Mouse (Mus musculus) embryonic facial prominence, embryonic 10.5 days (tissue): ENCODE data around the gene Ccdc148. TPM values are rescaled to one million over a fixed set of nuclear protein-coding genes. Genes with fewer than 3 reads are reported as not detected.

Source experiments
- DNase-seq: peaks from one replicate; pipeline ENCODE4 v3.0.0-alpha.2; 2017; ENCODE audit warnings: low spot score
- H3K27ac ChIP-seq: fragments of 300-500 bp; sonication (generic); replicated peaks from 2 replicates; pipeline ENCODE4 v1.5.1; 2016; ENCODE audit warnings: mild to moderate bottlenecking
- H3K27me3 ChIP-seq: fragments of 300-500 bp; sonication (generic); replicated peaks from 2 replicates; pipeline ENCODE4 v1.6.1; 2016; ENCODE audit warnings: low read depth, mild to moderate bottlenecking; ENCODE audit not compliant: poor library complexity, severe bottlenecking
- H3K36me3 ChIP-seq: fragments of 300-500 bp; sonication (generic); replicated peaks from 2 replicates; pipeline ENCODE4 v1.6.1; 2016; ENCODE audit warnings: mild to moderate bottlenecking, moderate library complexity
- H3K4me1 ChIP-seq: fragments of 300-500 bp; sonication (generic); 2 replicates; pipeline ENCODE4 v1.6.1; 2016
- H3K4me3 ChIP-seq: fragments of 300-500 bp; sonication (generic); 2 replicates; pipeline ENCODE4 v1.5.1; 2016; ENCODE audit warnings: mild to moderate bottlenecking, moderate library complexity
- H3K9me3 ChIP-seq: fragments of 300-500 bp; sonication (generic); 2 replicates; pipeline ENCODE4 v1.6.1; 2016; ENCODE audit warnings: mild to moderate bottlenecking
- WGBS: fragments of 180-500 bp; shearing (Covaris S2); methylation state at CpG from one replicate; pipeline ENCODE4 v1.1.7; 2016; 5-methylcytosine and 5-hydroxymethylcytosine counted together
- polyA plus RNA-seq: library from polyadenylated mRNA; unstranded; fragments of >200 nt; fragmentation: Nextera tagmentation; extraction: Ambion mirVana; gene quantifications from 2 replicates; pipeline ENCODE4 v1.2.1, GENCODE M21; 2016

The Ccdc148 gene
- polyA plus RNA-seq, 1 experiment from 2014 or later: 0.87 TPM

- Histone ChIP-seq H3K4me3 (no peak overlapping the region), H3K4me1 (no peaks in the 10 kb centered on the region), H3K27me3 (no peaks in the 10 kb centered on the region), H3K36me3 (no peaks in the 10 kb centered on the region), H3K27ac (no peak overlapping the region), H3K9me3 (no peaks in the 10 kb centered on the region)
- 87% methylated on average over 4 of the region's 4 CpGs for WGBS
- no peak for DNase-seq
These were observed 219.1 kb downstream of the Ccdc148 start for GRCm38 (mm10) chr2:58941361-58941760.

GRCm38 (mm10) chr2:58925551-58925950, 234.9 kb downstream of the Ccdc148 start:
- Histone ChIP-seq H3K9me3 (0 out of 2 replicates have a peak, but pooled peaks cover 3% of the 10 kb centered on the region), H3K27ac (no peak overlapping the region), H3K36me3 (no peaks in the 10 kb centered on the region), H3K4me3 (no peak overlapping the region), H3K4me1 (peaks cover 2% of the 10 kb centered on the region; the same call in 1 of the 2 replicates), H3K27me3 (no peaks in the 10 kb centered on the region)
- WGBS: 96% methylated on average over 2 of the region's 2 CpGs
- DNase-seq: no peak

- DNase-seq: no peak
- H3K9me3 ChIP-seq: no peaks in the 10 kb centered on the region
- WGBS: 47% methylated on average over 4 of the region's 4 CpGs
These were observed 242.1 kb downstream of the Ccdc148 start for GRCm38 (mm10) chr2:58918351-58918750.

GRCm38 (mm10) chr2:58912339-58912738, 248.1 kb downstream of the Ccdc148 start:
- Histone ChIP-seq H3K9me3 (no peaks in the 10 kb centered on the region), H3K4me3 (no peak overlapping the region), H3K4me1 (peaks cover under 1% of the 10 kb centered on the region), H3K36me3 (no peaks in the 10 kb centered on the region), H3K27me3 (no peaks in the 10 kb centered on the region), H3K27ac (no peak overlapping the region)
- 94% methylated on average over 9 of the region's 9 CpGs for WGBS
- no peak for DNase-seq

More at GRCm38 (mm10) chr2:58918351-58918750, 242.1 kb downstream of the Ccdc148 start:
- no peak overlapping the region for H3K4me3 ChIP-seq
- no peak overlapping the region for H3K27ac ChIP-seq
- H3K4me1 ChIP-seq: no peaks in the 10 kb centered on the region
- H3K27me3 ChIP-seq: no peaks in the 10 kb centered on the region
- no peaks in the 10 kb centered on the region for H3K36me3 ChIP-seq

DNA sequence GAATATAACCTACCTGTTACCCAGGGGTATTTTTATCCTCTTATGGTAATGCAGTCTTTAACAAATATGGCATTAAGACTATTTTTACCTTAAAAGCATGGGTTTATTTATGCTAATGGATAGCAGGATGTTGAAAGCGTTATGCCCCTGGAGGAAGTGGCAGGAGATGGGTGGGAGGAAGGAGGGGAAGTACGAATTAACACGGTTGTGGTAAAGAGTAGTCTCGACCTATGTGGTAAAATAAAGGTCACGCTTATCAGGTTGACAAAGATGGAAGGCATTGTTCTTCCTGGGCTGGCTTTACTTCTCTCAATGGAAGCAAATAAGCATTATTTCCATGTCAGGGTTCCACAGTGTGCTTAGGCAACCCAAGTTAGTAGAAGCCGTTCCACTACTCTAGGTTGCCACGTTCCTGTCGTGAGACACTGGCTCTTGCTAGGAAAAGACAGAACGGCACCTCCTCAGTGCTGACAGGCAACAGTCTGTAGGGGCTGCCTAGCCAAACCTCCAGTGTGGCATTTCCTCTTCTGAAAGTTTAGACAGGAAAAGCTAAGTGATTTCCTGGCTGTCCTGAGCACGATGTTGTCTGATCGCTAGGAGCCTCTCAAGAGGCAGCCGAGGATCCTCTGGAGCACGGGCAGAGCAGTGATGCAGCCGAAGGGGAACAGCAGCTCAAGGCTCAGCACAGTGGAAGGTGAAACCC, 253.5 kb downstream of the Ccdc148 start:
- WGBS: 53% methylated on average over 14 of the region's 14 CpGs
- DNase-seq: peak; percentile 11
- Histone ChIP-seq H3K9me3 (no peaks in the 10 kb centered on the region), H3K27me3 (no peaks in the 10 kb centered on the region), H3K4me1 (peaks cover 25% of the 10 kb centered on the region), H3K36me3 (no peaks in the 10 kb centered on the region), H3K27ac (0 out of 2 replicates have a peak overlapping the region, but pooled peaks have one; percentile 3), H3K4me3 (no peak overlapping the region)

- DNase-seq: no peak
- no peak overlapping the region for H3K27ac ChIP-seq
- H3K4me3 ChIP-seq: no peak overlapping the region
- no peaks in the 10 kb centered on the region for H3K27me3 ChIP-seq
- no peaks in the 10 kb centered on the region for H3K9me3 ChIP-seq
- no peaks in the 10 kb centered on the region for H3K36me3 ChIP-seq
- H3K4me1 ChIP-seq: peaks cover 25% of the 10 kb centered on the region
- WGBS: 50% methylated on average over 4 of the region's 4 CpGs
These were observed 255.4 kb downstream of the Ccdc148 start for GRCm38 (mm10) chr2:58905057-58905456.

GRCm38 (mm10) chr2:58879876-58880275, 280.6 kb downstream of the Ccdc148 start:
- no peaks in the 10 kb centered on the region for H3K36me3 ChIP-seq
- no peak overlapping the region for H3K27ac ChIP-seq
- no peak overlapping the region for H3K4me3 ChIP-seq
- H3K27me3 ChIP-seq: no peaks in the 10 kb centered on the region
- H3K9me3 ChIP-seq: no peaks in the 10 kb centered on the region
- WGBS: 54% methylated on average over 3 of the region's 3 CpGs
- H3K4me1 ChIP-seq: no peaks in the 10 kb centered on the region
- DNase-seq: no peak

DNA sequence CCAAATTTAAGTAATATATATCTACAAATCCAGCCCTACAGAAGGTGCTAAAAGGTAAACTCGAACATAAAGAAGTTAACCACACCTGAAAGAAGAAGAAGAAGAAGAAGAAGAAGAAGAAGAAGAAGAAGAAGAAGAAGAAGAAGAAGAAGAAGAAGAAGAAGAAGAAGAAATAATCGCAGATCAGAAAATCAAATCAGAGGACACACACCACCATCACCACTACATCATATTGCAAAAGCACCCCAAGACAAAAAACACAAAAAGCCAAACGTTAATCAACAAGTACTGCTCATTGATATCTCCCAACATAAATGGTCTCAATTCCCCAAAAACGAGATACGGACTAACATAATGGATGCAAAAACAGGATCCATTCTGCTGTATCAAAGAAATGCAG, 301.3 kb downstream of the Ccdc148 start, which contains the start of gene Gm11099:
Gm11099 (plus strand) TSS at position 301 of the 400 bp plus-strand sequence.
- Histone ChIP-seq H3K36me3 (no peaks in the 10 kb centered on the region), H3K27me3 (no peaks in the 10 kb centered on the region), H3K27ac (no peak within 1 kb of the TSS), H3K4me1 (no peaks in the 10 kb centered on the region), H3K9me3 (no peaks in the 10 kb centered on the region), H3K4me3 (no peak within 1 kb of the TSS)
- WGBS: 88% methylated on average over 5 of the region's 5 CpGs
- no peak for DNase-seq

DNA sequence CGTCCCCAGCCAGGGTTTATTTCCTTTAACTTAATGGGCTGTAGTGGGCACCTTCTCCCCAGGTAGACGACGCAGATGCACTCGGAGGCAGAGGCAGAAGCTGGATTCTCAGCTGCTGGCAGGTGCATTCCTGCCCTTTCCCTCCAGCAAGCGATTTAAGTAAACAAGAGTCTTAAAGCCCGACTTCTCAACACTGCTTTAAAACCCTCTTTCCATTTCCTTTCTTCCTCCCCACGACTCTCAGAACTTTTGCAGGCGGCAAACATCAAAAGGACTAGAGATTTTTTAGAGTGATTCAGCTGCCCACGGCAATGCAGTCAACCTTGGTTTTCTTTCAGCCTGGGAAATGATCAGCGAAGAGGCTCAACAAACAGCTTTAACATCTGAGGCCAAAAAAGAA, 316.0 kb downstream of the Ccdc148 start:
- DNase-seq: no peak

DNA sequence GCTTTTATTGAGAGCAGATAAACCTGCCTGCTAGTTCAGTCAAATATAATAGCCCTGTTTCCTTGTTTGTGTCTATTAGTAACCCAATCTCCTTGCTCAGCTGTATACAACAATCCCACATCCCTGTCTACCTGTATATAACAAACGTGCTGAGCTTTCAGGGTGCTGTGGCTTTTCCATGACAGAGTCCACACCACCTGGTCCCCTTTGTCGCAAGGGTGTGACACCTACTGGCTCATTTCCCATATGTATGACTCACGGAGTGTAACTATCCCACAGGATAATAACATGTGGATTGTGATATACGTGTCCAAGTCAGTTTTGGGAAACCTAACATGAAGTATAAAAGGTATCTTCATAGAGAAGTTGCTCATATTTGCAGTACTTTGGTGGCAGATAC, 318.0 kb downstream of the Ccdc148 start:
- 88% methylated on average over 4 of the region's 4 CpGs for WGBS
- H3K27me3 ChIP-seq: no peaks in the 10 kb centered on the region
- H3K27ac ChIP-seq: no peak overlapping the region
- no peak overlapping the region for H3K4me3 ChIP-seq
- DNase-seq: no peak
- no peaks in the 10 kb centered on the region for H3K36me3 ChIP-seq
- H3K4me1 ChIP-seq: no peaks in the 10 kb centered on the region
- H3K9me3 ChIP-seq: no peaks in the 10 kb centered on the region

More for the DNA sequence above, 316.0 kb downstream of the Ccdc148 start:
- no peak overlapping the region for H3K27ac ChIP-seq
- H3K4me1 ChIP-seq: no peaks in the 10 kb centered on the region
- H3K27me3 ChIP-seq: no peaks in the 10 kb centered on the region
- no peak overlapping the region for H3K4me3 ChIP-seq
- no peaks in the 10 kb centered on the region for H3K9me3 ChIP-seq
- WGBS: 42% methylated on average over 10 of the region's 10 CpGs
- H3K36me3 ChIP-seq: no peaks in the 10 kb centered on the region

DNA sequence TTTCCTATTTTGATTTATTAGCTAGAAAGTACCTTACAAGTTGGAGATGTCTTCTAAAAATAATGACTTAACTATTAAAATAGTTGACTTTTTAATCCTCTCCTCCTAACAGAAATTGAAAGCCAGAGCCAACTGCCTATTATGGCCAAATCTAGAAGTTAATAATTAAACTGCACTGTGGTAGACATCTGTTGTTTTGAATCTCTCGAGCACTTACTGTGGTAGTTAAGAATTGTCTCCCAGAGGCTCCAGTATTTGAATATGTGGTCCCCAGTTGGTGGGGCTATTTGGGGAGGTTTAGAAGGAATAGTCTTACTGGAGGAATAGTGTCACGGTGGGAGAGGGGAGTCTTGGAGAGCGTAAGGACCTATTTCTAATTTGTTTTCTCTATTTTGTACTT, 319.5 kb downstream of the Ccdc148 start:
- Histone ChIP-seq H3K27ac (no peak overlapping the region), H3K36me3 (no peaks in the 10 kb centered on the region), H3K4me1 (no peaks in the 10 kb centered on the region), H3K27me3 (no peaks in the 10 kb centered on the region), H3K9me3 (no peaks in the 10 kb centered on the region), H3K4me3 (no peak overlapping the region)
- no peak for DNase-seq
- 86% methylated on average over 3 of the region's 3 CpGs for WGBS

DNA sequence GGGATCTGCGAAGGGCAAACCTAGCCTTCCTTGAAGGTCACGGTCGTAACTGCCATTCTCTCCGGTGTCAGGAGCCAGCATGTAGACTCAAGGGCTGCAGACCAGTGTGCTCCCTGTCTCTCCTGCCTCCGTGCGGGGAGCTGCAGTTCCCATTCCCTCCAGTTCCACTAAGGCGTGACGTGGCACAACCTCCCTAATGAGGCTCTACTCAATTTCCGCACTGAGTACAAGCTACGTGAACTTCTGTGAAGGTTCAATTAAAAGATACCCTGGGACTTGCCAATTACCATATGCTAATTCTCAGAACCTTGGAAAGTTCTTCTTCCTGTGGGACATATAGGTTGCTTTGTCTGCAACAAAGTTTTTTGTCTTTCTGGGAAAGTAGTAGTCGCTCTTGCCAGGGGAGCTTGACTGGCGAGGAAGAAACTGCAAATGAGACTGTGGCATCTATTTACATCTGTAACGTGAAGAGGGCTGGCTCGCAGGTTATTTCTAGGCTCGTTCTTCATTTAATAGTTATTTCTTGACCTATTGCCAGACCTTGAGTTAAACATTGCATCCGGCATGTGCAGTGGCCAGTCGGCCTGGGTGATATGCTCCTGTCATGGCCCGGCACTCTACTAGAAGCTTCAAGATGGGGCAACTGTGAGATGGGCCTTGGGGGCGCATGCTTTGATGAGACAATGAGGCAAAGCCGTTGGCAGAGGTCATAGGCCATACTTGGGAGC, 328.1 kb downstream of the Ccdc148 start:
- H3K27me3 ChIP-seq: no peaks in the 10 kb centered on the region
- no peak overlapping the region for H3K4me3 ChIP-seq
- H3K9me3 ChIP-seq: no peaks in the 10 kb centered on the region
- 91% methylated on average over 20 of the region's 20 CpGs for WGBS
- H3K4me1 ChIP-seq: peaks cover 15% of the 10 kb centered on the region
- H3K27ac ChIP-seq: no peak overlapping the region
- no peaks in the 10 kb centered on the region for H3K36me3 ChIP-seq
- no peak for DNase-seq
